8 mouse cellular contexts compared by ENCODE assay signal in genomic region chr3:51788591-51789339, GRCm38 (mm10).
DNase-seq lines count a peak whose midpoint lies in the region; ATAC-seq and TF ChIP-seq lines count a peak whose summit lies in the region.

No protein-coding gene starts in this region.

- H3K4me2 ChIP-seq in embryonic facial prominence, embryonic 13.5 days, result peak overlapping the region; percentile 50
- peak overlapping the region; percentile 45 for H3K4me2 ChIP-seq in limb, embryonic 14.5 days (replicated peaks; ENCODE audit: low read depth, low read length, severe bottlenecking)
- H3K4me2 ChIP-seq in midbrain, embryonic 13.5 days (replicated peaks), result peak overlapping the region; percentile 51

- TF ChIP-seq POLR2A in kidney, adult 2 months (IDR thresholded peaks at IDR 0.05; ENCODE audit: low read depth, low read length), result no peak
- no peak for TF ChIP-seq POLR2A in limb, embryonic 14.5 days (IDR thresholded peaks at IDR 0.05; ENCODE audit: borderline replicate concordance, extremely low read depth, insufficient read depth, insufficient read length)

- 0 out of 2 replicates have a peak overlapping the region, but pooled peaks have one; percentile 41 for H3K9ac ChIP-seq in embryonic facial prominence, embryonic 13.5 days
- H3K9ac ChIP-seq in limb, embryonic 14.5 days (ENCODE audit: low read depth, low read length, severe bottlenecking), result peak overlapping the region; percentile 28; the same call in 1 of the 2 replicates
- peak overlapping the region; percentile 55 for H3K9ac ChIP-seq in midbrain, embryonic 13.5 days (replicated peaks)

- peak; percentile 32 for DNase-seq in cerebellum, adult 11-12 months
- DNase-seq in cerebellum, adult 9-11 months, result no peak
- peak; percentile 57 to 68 for DNase-seq in heart, adult 9 months (ENCODE audit: low spot score in 2 of 2)
- peak; percentile 48 for DNase-seq in kidney, adult 2 months
- peak; percentile 64 for DNase-seq in limb, embryonic 14.5 days (ENCODE audit: low spot score)
- DNase-seq in skeletal muscle tissue, adult 2 months (ENCODE audit: low read depth, low spot score), result peak; percentile 47

- H3K27me3 ChIP-seq in embryonic facial prominence, embryonic 13.5 days, result no peaks in the 10 kb centered on the region
- no peaks in the 10 kb centered on the region for H3K27me3 ChIP-seq in kidney, adult 2 months (replicated peaks; ENCODE audit: control insufficient read depth, insufficient read depth, low read length)
- no peaks in the 10 kb centered on the region for H3K27me3 ChIP-seq in limb, embryonic 14.5 days (ENCODE audit: control insufficient read depth, insufficient read depth, low read length)
- no peaks in the 10 kb centered on the region for H3K27me3 ChIP-seq in midbrain, embryonic 13.5 days

- WGBS in embryonic facial prominence, embryonic 13.5 days, result 2% methylated on average over 17 of the region's 17 CpGs
- 14% methylated on average over 17 of the region's 17 CpGs for WGBS in kidney, adult 2 months
- WGBS in limb, embryonic 14.5 days, result 2% methylated on average over 17 of the region's 17 CpGs
- under 1% methylated on average over 17 of the region's 17 CpGs for WGBS in midbrain, embryonic 13.5 days

- H3K4me3 ChIP-seq in embryonic facial prominence, embryonic 13.5 days, result peak overlapping the region; percentile 21
- H3K4me3 ChIP-seq in kidney, adult 2 months (ENCODE audit: insufficient read depth, low read depth, low read length), result peak overlapping the region; percentile 48
- peak overlapping the region; percentile 21; the same call in 1 of the 2 replicates for H3K4me3 ChIP-seq in limb, embryonic 14.5 days (replicated peaks; ENCODE audit: low read length)
- peak overlapping the region; percentile 31 for H3K4me3 ChIP-seq in midbrain, embryonic 13.5 days (replicated peaks)

- TF ChIP-seq CTCF in kidney, adult 2 months (conservative IDR thresholded peaks at IDR 0.05; ENCODE audit: insufficient read depth, insufficient read length, low read depth, low read length), result no peak

- H3K36me3 ChIP-seq in embryonic facial prominence, embryonic 13.5 days, result no peaks in the 10 kb centered on the region
- H3K36me3 ChIP-seq in kidney, adult 2 months (ENCODE audit: control insufficient read depth, insufficient read depth, low read length), result no peaks in the 10 kb centered on the region
- no peaks in the 10 kb centered on the region for H3K36me3 ChIP-seq in limb, embryonic 14.5 days (ENCODE audit: control insufficient read depth, insufficient read depth, low read length)
- no peaks in the 10 kb centered on the region for H3K36me3 ChIP-seq in midbrain, embryonic 13.5 days

- peaks cover 30% of the 10 kb centered on the region for H3K4me1 ChIP-seq in embryonic facial prominence, embryonic 13.5 days
- H3K4me1 ChIP-seq in kidney, adult 2 months (ENCODE audit: control insufficient read depth, insufficient read depth, low read length), result no peaks in the 10 kb centered on the region
- peaks cover 18% of the 10 kb centered on the region for H3K4me1 ChIP-seq in limb, embryonic 14.5 days (ENCODE audit: control insufficient read depth, insufficient read depth, low read length)
- H3K4me1 ChIP-seq in midbrain, embryonic 13.5 days (replicated peaks), result peaks cover 39% of the 10 kb centered on the region

- H3K9me3 ChIP-seq in embryonic facial prominence, embryonic 13.5 days, result no peaks in the 10 kb centered on the region
- H3K9me3 ChIP-seq in limb, embryonic 14.5 days (ENCODE audit: control insufficient read depth, low read length), result no peaks in the 10 kb centered on the region
- no peaks in the 10 kb centered on the region for H3K9me3 ChIP-seq in midbrain, embryonic 13.5 days

- ATAC-seq in embryonic facial prominence, embryonic 13.5 days (ENCODE audit: insufficient number of reproducible peaks, insufficient read depth, low FRiP score, low TSS enrichment, low read depth), result 0 out of 2 replicates have a peak, but pooled peaks have one; percentile 20
- peak; percentile 55 for ATAC-seq in limb, embryonic 14.5 days (ENCODE audit: low FRiP score, low read depth)
- ATAC-seq in midbrain, embryonic 13.5 days, result peak; percentile 93

- H3K27ac ChIP-seq in embryonic facial prominence, embryonic 13.5 days, result peak overlapping the region; percentile 44; the same call in 1 of the 2 replicates
- H3K27ac ChIP-seq in kidney, adult 2 months (ENCODE audit: insufficient read depth, low read depth, low read length), result peak overlapping the region; percentile 75
- H3K27ac ChIP-seq in limb, embryonic 14.5 days (replicated peaks; ENCODE audit: low read depth, low read length), result no peak overlapping the region
- peak overlapping the region; percentile 96 for H3K27ac ChIP-seq in midbrain, embryonic 13.5 days

Comparison
In these comparisons a context has a peak if more than half of its experiments do, and no peak if none do; other contexts are left out.
1. ATAC-seq: peak in every context shown above with its lines; median percentile 93 in midbrain, embryonic 13.5 days; 55 in limb, embryonic 14.5 days; 20 in embryonic facial prominence, embryonic 13.5 days.